Mouse (Mus musculus) liver, adult 2 months (tissue): ENCODE measurements around the gene Ift27. TPM values are rescaled to one million over a fixed set of nuclear protein-coding genes. Genes with fewer than 3 reads are reported as not detected.

Source experiments
- DNase-seq: peaks from one replicate; pipeline ENCODE4 v3.0.0-alpha.2; 2011; ENCODE audit warnings: low read depth, low spot score; ENCODE audit errors: extremely low read depth
- H3K27ac ChIP-seq: fragments of 200-500 bp; replicated peaks from 2 replicates; pipeline ENCODE4 v1.5.1; 2012; ENCODE audit warnings: low read depth, mild to moderate bottlenecking, control low read depth, inconsistent platforms, low read length; ENCODE audit not compliant: insufficient read depth
- H3K27me3 ChIP-seq: fragments of 200-500 bp; 2 replicates; pipeline ENCODE4 v1.6.1; 2012; ENCODE audit warnings: mild to moderate bottlenecking, moderate library complexity, low read length, inconsistent platforms; ENCODE audit not compliant: control insufficient read depth, insufficient read depth
- H3K36me3 ChIP-seq: fragments of 200-500 bp; 2 replicates; pipeline ENCODE4 v1.6.1; 2012; ENCODE audit warnings: low read length, inconsistent platforms; ENCODE audit not compliant: control insufficient read depth, insufficient read depth
- H3K4me1 ChIP-seq: fragments of 200-500 bp; 2 replicates; pipeline ENCODE4 v1.6.1; 2011; ENCODE audit warnings: low read length; ENCODE audit not compliant: control insufficient read depth, insufficient read depth
- H3K4me3 ChIP-seq: fragments of 200-500 bp; 2 replicates; pipeline ENCODE4 v1.5.1; 2011; ENCODE audit warnings: low read depth, mild to moderate bottlenecking, control low read depth, low read length, moderate library complexity; ENCODE audit not compliant: insufficient read depth
- H3K79me2 ChIP-seq: fragments of 200-500 bp; 2 replicates; pipeline ENCODE4 v1.6.1; 2012; ENCODE audit warnings: inconsistent platforms, mild to moderate bottlenecking, low read length, moderate library complexity; ENCODE audit not compliant: control insufficient read depth, insufficient read depth
- H3K9ac ChIP-seq: fragments of 200-500 bp; 2 replicates; pipeline ENCODE4 v1.6.1; 2012; ENCODE audit warnings: low read depth, mild to moderate bottlenecking, control low read depth, inconsistent platforms, low read length
- CTCF ChIP-seq: fragments of 200-500 bp; IDR thresholded peaks from 2 replicates; pipeline ENCODE4 v1.5.1; 2011; ENCODE audit warnings: low read depth, low read length, control low read depth
- POLR2A ChIP-seq: fragments of 200-500 bp; IDR thresholded peaks from 2 replicates; pipeline ENCODE4 v1.6.1; 2011; ENCODE audit warnings: low read length, control low read depth; ENCODE audit not compliant: insufficient read depth; ENCODE audit errors: extremely low read depth
- WGBS: fragments of 180-500 bp; shearing (Covaris S2); methylation state at CpG from one replicate; pipeline ENCODE4 v1.1.7; 2018; 5-methylcytosine and 5-hydroxymethylcytosine counted together
- polyA plus RNA-seq: library from polyadenylated mRNA; depleted of rRNA; stranded (reverse); fragments of >200 nt; gene quantifications from 2 replicates; pipeline ENCODE4 v1.2.3, GENCODE M21; 2012
- total RNA-seq: library from RNA; depleted of rRNA; stranded (reverse); fragments of >200 nt; gene quantifications from 2 replicates; pipeline ENCODE4 v1.2.3, GENCODE M21; 2014

The Ift27 gene
- total and polyA plus RNA-seq, 2 experiments = 6.6 to 16.7 TPM

GRCm38 (mm10) chr15:78157330-78157729, 16.6 kb downstream of the Ift27 start:
- H3K4me1 ChIP-seq = no peaks in the 10 kb centered on the region
- H3K36me3 ChIP-seq = no peaks in the 10 kb centered on the region
- H3K4me3 ChIP-seq = no peak overlapping the region
- no peak overlapping the region for H3K9ac ChIP-seq
- WGBS = 82% methylated on average over 8 of the region's 8 CpGs
- TF ChIP-seq POLR2A = no peak
- no peak for TF ChIP-seq CTCF
- H3K79me2 ChIP-seq = no peaks in the 10 kb centered on the region
- H3K27ac ChIP-seq = no peak overlapping the region
- H3K27me3 ChIP-seq = no peaks in the 10 kb centered on the region
- DNase-seq = no peak

- H3K27ac ChIP-seq = no peak overlapping the region
- no peak overlapping the region for H3K4me3 ChIP-seq
- no peaks in the 10 kb centered on the region for H3K36me3 ChIP-seq
- H3K9ac ChIP-seq = no peak overlapping the region
- H3K4me1 ChIP-seq = no peaks in the 10 kb centered on the region
- WGBS = 72% methylated on average over 6 of the region's 6 CpGs
- H3K27me3 ChIP-seq = no peaks in the 10 kb centered on the region
- no peak for DNase-seq
- TF ChIP-seq CTCF (no peak), POLR2A (no peak)
- no peaks in the 10 kb centered on the region for H3K79me2 ChIP-seq
Measured at GRCm38 (mm10) chr15:78155421-78155820, 18.5 kb downstream of the Ift27 start.

GRCm38 (mm10) chr15:78153045-78153775, 20.7 kb downstream of the Ift27 start:
- no peak overlapping the region for H3K4me3 ChIP-seq
- 60% methylated on average over 11 of the region's 11 CpGs for WGBS
- no peaks in the 10 kb centered on the region for H3K4me1 ChIP-seq
- no peak overlapping the region for H3K27ac ChIP-seq
- H3K27me3 ChIP-seq = no peaks in the 10 kb centered on the region
- no peaks in the 10 kb centered on the region for H3K79me2 ChIP-seq
- H3K36me3 ChIP-seq = no peaks in the 10 kb centered on the region
- DNase-seq = no peak
- TF ChIP-seq CTCF (no peak), POLR2A (no peak)
- no peak overlapping the region for H3K9ac ChIP-seq

- Histone ChIP-seq H3K4me1 (no peaks in the 10 kb centered on the region), H3K79me2 (no peaks in the 10 kb centered on the region), H3K27me3 (no peaks in the 10 kb centered on the region), H3K27ac (no peak overlapping the region), H3K36me3 (no peaks in the 10 kb centered on the region), H3K9ac (no peak overlapping the region), H3K4me3 (no peak overlapping the region)
- 67% methylated on average over 7 of the region's 7 CpGs for WGBS
- DNase-seq = no peak
- TF ChIP-seq CTCF (no peak), POLR2A (no peak)
Measured at GRCm38 (mm10) chr15:78148565-78148964, 25.3 kb downstream of the Ift27 start.

- 81% methylated on average over 8 of the region's 8 CpGs for WGBS
- TF ChIP-seq POLR2A (no peak), CTCF (no peak)
- H3K79me2 ChIP-seq = no peaks in the 10 kb centered on the region
Measured at GRCm38 (mm10) chr15:78140226-78140625, 33.7 kb downstream of the Ift27 start.

GRCm38 (mm10) chr15:78134606-78135005, 39.3 kb downstream of the Ift27 start:
- Histone ChIP-seq H3K9ac (no peak overlapping the region), H3K4me3 (no peak overlapping the region), H3K27me3 (no peaks in the 10 kb centered on the region; the same call in 1 of the 2 replicates), H3K27ac (no peak overlapping the region), H3K4me1 (no peaks in the 10 kb centered on the region), H3K36me3 (no peaks in the 10 kb centered on the region), H3K79me2 (no peaks in the 10 kb centered on the region)
- WGBS = 17% methylated on average over 6 of the region's 6 CpGs
- no peak for DNase-seq
- TF ChIP-seq POLR2A = no peak
- no peak for TF ChIP-seq CTCF

More at GRCm38 (mm10) chr15:78140226-78140625, 33.7 kb downstream of the Ift27 start:
- Histone ChIP-seq H3K36me3 (no peaks in the 10 kb centered on the region), H3K9ac (no peak overlapping the region), H3K27ac (no peak overlapping the region), H3K4me1 (no peaks in the 10 kb centered on the region), H3K27me3 (no peaks in the 10 kb centered on the region; the same call in 1 of the 2 replicates), H3K4me3 (no peak overlapping the region)
- no peak for DNase-seq
